Mouse (Mus musculus) stomach, postnatal 0 days (tissue): ENCODE measurements around the gene Dapk3.
"Not testable (repeated sequence)": the region's sequence is repeated elsewhere in the genome, so short reads cannot be mapped to it uniquely, and the experiment has no call there.

Experiments used
- CTCF ChIP-seq: IDR thresholded peaks from 2 replicates; pipeline ENCODE4 v1.5.1; 2016; ENCODE audit warnings: antibody characterized with exemption, low read depth, mild to moderate bottlenecking, moderate library complexity
- EP300 ChIP-seq: optimal IDR thresholded peaks from 2 replicates; pipeline ENCODE3; 2016; ENCODE audit warnings: antibody characterized with exemption

- not testable (repeated sequence) for TF ChIP-seq EP300, CTCF
These were observed 945 bp upstream of the Dapk3 start for GRCm38 (mm10) chr10:81181860-81182259.
